Mouse (Mus musculus) hindbrain, embryonic 14.5 days (tissue): ENCODE data around the gene Rbp4. TPM values are rescaled to one million over a fixed set of nuclear protein-coding genes. Genes with fewer than 3 reads are reported as not detected.

ENCODE experiments used
- ATAC-seq: fragments of 200-750 bp; cut with Nextera tagmentation; 2 replicates; pipeline ENCODE4 v1.8.0; 2017; ENCODE audit warnings: moderate number of reproducible peaks, mild to moderate bottlenecking, moderate TSS enrichment, moderate library complexity; ENCODE audit not compliant: low FRiP score
- DNase-seq: peaks from one replicate; pipeline ENCODE4 v3.0.0-alpha.2; 2015; ENCODE audit warnings: low spot score
- H3K27ac ChIP-seq: fragments of 300-500 bp; sonication (generic); 2 replicates; pipeline ENCODE4 v1.5.1; 2014; ENCODE audit warnings: mild to moderate bottlenecking, moderate library complexity
- H3K27me3 ChIP-seq: fragments of 300-500 bp; sonication (generic); 2 replicates; pipeline ENCODE4 v1.6.1; 2014; ENCODE audit warnings: mild to moderate bottlenecking, low read length, mixed read lengths; ENCODE audit not compliant: control insufficient read depth, insufficient read depth
- H3K36me3 ChIP-seq: fragments of 300-500 bp; sonication (generic); replicated peaks from 2 replicates; pipeline ENCODE4 v1.6.1; 2014; ENCODE audit not compliant: control insufficient read depth, insufficient read depth
- H3K4me1 ChIP-seq: fragments of 300-500 bp; sonication (generic); replicated peaks from 2 replicates; pipeline ENCODE4 v1.6.1; 2014; ENCODE audit warnings: antibody characterized with exemption, low read length, mixed read lengths; ENCODE audit not compliant: control insufficient read depth, insufficient read depth
- H3K4me2 ChIP-seq: fragments of 300-500 bp; sonication (generic); replicated peaks from 2 replicates; pipeline ENCODE4 v1.6.1; 2014; ENCODE audit warnings: mild to moderate bottlenecking, moderate library complexity
- H3K4me3 ChIP-seq: fragments of 300-500 bp; sonication (generic); replicated peaks from 2 replicates; pipeline ENCODE4 v1.5.1; 2014; ENCODE audit warnings: mild to moderate bottlenecking, low read length
- H3K9ac ChIP-seq: fragments of 300-500 bp; sonication (generic); 2 replicates; pipeline ENCODE4 v1.6.1; 2014
- H3K9me3 ChIP-seq: fragments of 300-500 bp; sonication (generic); 2 replicates; pipeline ENCODE4 v1.6.1; 2016; ENCODE audit warnings: low read length; ENCODE audit not compliant: control insufficient read depth
- WGBS: fragments of 180-500 bp; shearing (Covaris S2); extraction: QIAGEN DNeasy Blood & Tissue Kit; methylation state at CpG from one replicate; pipeline ENCODE4 v1.1.7; 2014; 5-methylcytosine and 5-hydroxymethylcytosine counted together
- polyA plus RNA-seq: library from polyadenylated mRNA; unstranded; fragments of >200 nt; fragmentation: Nextera tagmentation; extraction: Ambion mirVana; gene quantifications from 2 replicates; pipeline ENCODE4 v1.2.1, GENCODE M21; 2014

The Rbp4 gene
- polyA plus RNA-seq, 1 experiment from 2014 or later, result 9.3 TPM

- Histone ChIP-seq H3K4me1 (no peaks in the 10 kb centered on the region), H3K9ac (no peak overlapping the region), H3K36me3 (peaks cover 5% of the 10 kb centered on the region; the same call in 1 of the 2 replicates), H3K9me3 (no peaks in the 10 kb centered on the region), H3K27ac (no peak overlapping the region), H3K4me3 (no peak overlapping the region), H3K27me3 (no peaks in the 10 kb centered on the region), H3K4me2 (no peak overlapping the region)
- no peak for DNase-seq
- WGBS, result 72% methylated on average over 3 of the region's 3 CpGs
- ATAC-seq, result no peak
Observed at GRCm38 (mm10) chr19:38077851-38078540, 47.1 kb downstream of the Rbp4 start.

DNA sequence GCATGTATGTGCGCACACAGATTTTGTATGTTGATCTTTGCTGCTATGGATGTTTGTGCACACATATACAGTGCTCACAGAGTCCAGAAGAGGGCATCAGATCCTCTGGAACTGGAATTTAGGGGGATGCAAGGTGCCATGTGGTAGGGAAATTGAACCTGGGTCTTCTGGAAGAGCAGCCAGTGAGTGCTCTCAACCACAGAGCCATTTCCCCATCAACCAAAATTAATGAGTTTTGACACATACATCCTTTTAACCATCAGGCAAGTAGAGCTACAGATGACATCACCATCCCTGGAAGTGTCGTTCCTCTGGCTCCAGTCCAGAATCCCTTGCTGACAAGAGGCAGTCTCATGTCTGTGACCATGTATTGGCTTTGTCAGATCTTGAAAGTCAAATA, 48.8 kb downstream of the Rbp4 start:
- no peak overlapping the region for H3K4me3 ChIP-seq
- H3K36me3 ChIP-seq, result peaks cover 14% of the 10 kb centered on the region
- no peak overlapping the region for H3K27ac ChIP-seq
- 75% methylated on average over 2 of the region's 2 CpGs for WGBS
- no peaks in the 10 kb centered on the region for H3K27me3 ChIP-seq
- no peak overlapping the region for H3K9ac ChIP-seq
- DNase-seq, result no peak
- H3K4me2 ChIP-seq, result no peak overlapping the region
- H3K4me1 ChIP-seq, result no peaks in the 10 kb centered on the region
- ATAC-seq, result no peak
- H3K9me3 ChIP-seq, result no peaks in the 10 kb centered on the region

DNA sequence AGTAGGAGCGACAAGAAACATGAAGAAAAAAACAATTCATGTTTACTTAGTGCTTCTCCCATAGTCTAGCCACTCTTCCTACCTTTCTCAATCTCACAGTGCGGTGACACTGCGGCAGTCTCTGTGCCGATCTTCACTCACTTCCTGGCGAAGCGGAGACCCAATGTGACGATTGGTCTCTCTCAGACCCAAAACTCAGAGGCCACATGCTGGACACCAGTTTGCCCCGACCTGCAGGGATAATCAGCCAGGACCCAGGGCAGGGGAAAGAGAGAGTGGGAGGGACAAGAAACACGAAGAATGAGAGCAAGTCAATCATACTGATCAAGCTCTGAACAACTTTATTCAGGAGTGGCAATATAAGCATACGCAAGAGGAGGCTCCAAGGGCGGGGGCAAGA, 50.0 kb downstream of the Rbp4 start:
- DNase-seq, result no peak
- Histone ChIP-seq H3K4me2 (no peak overlapping the region), H3K4me1 (no peaks in the 10 kb centered on the region), H3K9ac (no peak overlapping the region), H3K27me3 (no peaks in the 10 kb centered on the region), H3K9me3 (no peaks in the 10 kb centered on the region), H3K36me3 (peaks cover 14% of the 10 kb centered on the region), H3K4me3 (no peak overlapping the region), H3K27ac (no peak overlapping the region)
- ATAC-seq, result no peak
- 84% methylated on average over 11 of the region's 11 CpGs for WGBS

GRCm38 (mm10) chr19:38073226-38073625, 51.9 kb downstream of the Rbp4 start:
- Histone ChIP-seq H3K9me3 (no peaks in the 10 kb centered on the region), H3K4me3 (no peak overlapping the region), H3K9ac (no peak overlapping the region), H3K4me2 (no peak overlapping the region), H3K36me3 (peaks cover 14% of the 10 kb centered on the region), H3K4me1 (no peaks in the 10 kb centered on the region), H3K27me3 (no peaks in the 10 kb centered on the region), H3K27ac (no peak overlapping the region)
- no peak for ATAC-seq
- WGBS, result 95% methylated on average over 5 of the region's 5 CpGs
- no peak for DNase-seq

Other genes with a start within 250 kb of the Rbp4 start
- gene Myof, start 81.7 kb downstream of the Rbp4 start, polyA plus RNA-seq, result 2.0 and 3.2 TPM in 2 replicates
- gene Cep55, start 70.3 kb downstream of the Rbp4 start, polyA plus RNA-seq, result 4.6 and 6.8 TPM in 2 replicates
- 0.20 TPM in 1 of 2 replicates, not detected in the other for gene Ffar4, start 28.2 kb downstream of the Rbp4 start, polyA plus RNA-seq
- gene Pde6c, start 7.5 kb upstream of the Rbp4 start, polyA plus RNA-seq, result 0.21 and 0.22 TPM in 2 replicates
- gene Fra10ac1, start 98.9 kb upstream of the Rbp4 start, polyA plus RNA-seq, result 33.5 and 34.5 TPM in 2 replicates
- gene Lgi1, start 139.3 kb upstream of the Rbp4 start, polyA plus RNA-seq, result 22.2 TPM in 2 replicates